Mouse (Mus musculus) spleen, postnatal 10 days (tissue): ENCODE measurements around the gene Nek2.

Source experiments
- DNase-seq, 2 experiments: peaks; one replicate each; pipeline ENCODE4 v3.0.0; 2021 to 2022; ENCODE audit warnings: low spot score in 2 of 2

The Nek2 gene

DNA sequence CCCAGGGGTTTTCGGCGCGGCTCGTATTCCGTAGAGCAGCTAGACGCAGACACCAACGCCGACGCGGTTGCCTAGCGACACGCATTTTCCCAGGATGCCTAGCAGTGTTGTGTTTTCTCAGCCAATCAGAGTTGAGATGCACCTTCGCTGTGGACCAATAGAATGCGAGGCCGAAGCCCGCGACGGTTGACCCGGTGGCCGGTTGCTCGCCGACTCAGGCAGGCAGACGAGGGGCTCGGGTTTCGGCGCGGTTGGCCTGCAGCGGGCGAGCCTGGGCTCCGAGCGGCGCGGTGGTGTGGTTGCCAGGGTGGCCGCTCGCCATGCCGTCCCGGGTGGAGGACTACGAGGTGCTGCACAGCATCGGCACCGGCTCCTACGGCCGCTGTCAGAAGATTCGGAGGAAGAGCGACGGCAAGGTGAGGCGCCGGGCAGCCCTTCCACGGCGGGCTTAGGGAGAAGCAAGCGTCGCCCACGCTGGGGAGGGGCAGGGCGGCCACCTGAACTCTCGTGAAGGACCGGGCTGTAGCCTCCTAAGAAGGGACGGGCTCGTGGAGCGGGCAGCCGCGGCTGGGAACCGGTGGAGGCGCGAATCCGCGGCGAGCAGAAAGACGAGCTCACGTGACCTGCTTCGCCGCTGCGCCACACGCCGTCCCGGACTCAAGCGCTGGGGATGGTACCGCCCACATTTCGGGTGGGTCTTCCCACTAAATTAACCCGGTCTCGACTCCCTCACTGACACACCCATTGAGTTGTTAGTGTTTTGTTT lies at the start of gene Nek2:
Nek2 (plus strand) TSS at position 119 of the 766 bp plus-strand sequence.
- peak; percentile 93 to 98 for DNase-seq

DNA sequence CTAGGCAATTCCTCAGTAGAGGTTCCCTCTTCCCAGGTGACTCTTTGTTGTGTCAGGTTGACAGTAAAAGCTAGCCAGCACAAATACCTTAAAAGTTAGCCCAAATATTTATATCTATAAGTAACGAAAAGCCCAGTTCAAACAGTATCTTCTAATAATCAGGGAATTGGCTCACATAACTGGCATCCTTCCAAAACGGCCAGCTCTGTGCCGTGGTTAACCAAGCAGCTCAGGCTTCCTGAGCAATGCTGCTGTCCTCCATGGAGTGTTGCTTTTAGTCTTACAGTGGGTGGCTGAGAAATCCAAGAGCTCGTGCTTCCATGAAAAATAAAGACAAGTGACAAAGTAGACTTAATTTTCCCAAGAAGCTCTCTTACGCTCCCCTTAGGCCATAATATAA lies 47.1 kb upstream of the Nek2 start:
- no peak for DNase-seq

DNA sequence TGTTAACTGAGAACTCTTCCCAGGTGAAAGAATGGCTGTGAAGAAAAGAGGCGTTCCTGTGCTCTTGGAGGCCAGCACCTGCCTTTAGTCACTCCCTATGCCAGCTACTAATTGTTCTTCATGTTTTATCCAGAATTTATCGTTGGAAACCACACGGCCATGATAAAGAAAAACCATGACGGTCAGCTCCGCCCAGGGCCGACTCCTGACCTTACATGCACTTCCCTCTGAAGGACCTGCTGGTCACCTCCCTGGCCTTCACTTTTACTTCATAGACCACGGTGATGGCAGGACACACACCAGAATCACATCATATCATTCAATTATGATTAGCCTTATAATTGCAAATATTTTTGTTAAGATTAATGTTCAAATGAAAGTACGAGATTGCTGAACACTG lies 46.1 kb upstream of the Nek2 start:
- DNase-seq, result no peak

DNA sequence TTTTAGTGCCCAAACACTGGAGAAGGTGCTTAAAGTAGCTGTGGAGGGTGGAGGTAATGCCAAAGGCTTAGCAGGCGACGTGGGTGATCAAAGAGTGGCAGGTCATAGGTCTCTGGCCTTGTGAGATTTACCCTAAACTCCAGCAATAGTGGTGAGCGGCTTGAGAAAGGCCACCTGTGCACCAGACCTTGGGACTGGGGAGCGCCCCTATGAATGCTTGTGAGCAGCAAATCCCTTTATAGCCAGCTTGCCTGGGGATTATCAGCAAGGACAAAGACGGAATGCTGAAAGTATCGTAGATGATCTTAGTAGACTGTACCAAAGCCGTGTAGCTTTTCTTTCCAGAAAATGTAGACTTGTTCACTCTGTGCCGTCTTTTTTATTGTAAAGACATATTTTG lies 43.7 kb upstream of the Nek2 start:
- no peak for DNase-seq

DNA sequence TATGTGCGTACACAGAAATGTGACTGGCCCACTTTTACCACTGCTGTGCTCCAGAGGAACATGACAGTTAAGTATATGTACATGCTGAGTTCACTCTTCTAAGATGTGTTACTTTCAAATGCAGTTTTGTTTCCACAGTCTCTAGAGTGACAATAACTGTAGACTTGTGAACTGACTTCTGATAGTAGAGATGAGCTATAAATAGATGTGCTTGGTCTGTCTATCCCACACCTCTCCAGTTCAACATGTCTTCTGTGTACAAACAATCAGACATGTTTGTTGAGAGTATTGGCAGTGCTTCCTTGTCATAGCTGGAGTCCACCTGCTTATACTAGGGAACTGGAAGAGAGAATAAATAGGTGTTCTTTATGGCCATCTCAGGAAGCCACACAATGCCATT lies 40.8 kb upstream of the Nek2 start:
- DNase-seq, result no peak

DNA sequence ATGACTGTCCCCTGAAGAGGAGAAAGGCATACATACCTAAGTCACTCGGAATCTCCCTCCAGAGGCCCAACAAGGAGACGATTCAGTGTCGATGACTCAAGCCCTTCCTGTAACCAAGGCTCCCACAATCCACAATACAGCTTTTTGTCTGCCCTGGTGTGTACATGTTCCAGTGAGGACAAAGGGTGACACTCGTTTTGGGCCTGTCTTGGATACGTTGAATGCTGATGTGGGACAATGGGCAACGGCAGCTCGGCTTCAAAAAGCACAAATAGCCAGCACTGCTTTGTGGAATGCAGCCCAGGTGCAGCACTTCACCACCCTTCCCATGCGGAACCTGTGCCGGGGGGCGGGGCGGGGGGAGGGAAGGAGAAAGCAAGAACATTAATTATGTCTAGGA lies 36.1 kb upstream of the Nek2 start:
- DNase-seq, result no peak

DNA sequence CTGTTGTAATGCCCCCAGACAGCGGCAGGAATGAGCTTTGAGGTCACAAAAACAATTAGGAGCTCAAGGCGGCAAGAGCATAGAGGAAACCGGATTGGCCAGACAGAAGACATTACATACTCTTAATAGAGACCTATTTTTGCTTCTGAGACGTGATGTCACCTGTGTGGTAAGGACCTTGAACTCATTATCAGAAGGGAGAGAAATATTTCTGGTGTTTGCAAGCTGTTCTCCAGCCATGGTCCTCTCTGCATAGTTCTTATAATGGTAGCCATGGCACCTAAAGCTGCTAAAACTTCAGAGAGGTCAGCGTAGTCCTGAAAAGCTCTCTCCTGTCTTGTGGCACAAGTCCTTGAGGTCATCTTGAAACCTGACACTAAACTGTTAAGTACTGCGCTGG lies 35.0 kb upstream of the Nek2 start:
- DNase-seq, result no peak

DNA sequence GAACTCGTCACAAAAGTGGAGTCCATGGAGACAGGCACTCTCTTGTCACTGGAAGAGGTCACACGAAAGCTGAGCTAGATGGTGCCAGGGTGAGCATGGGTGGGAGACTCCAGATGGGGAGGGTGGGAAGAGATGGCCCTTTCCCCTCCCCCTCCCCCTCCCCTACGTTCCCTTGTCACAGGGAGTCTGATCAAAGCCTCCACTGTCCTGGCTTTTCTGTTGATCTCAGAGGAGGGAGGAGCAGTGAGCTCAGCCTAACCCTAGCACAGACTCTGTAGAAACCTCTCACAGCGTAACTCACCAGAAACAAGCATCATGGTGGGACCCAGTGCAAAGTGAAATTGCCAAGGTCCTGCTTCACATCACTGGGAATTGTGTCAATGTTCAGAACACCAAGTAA lies 33.9 kb upstream of the Nek2 start:
- DNase-seq, result no peak

DNA sequence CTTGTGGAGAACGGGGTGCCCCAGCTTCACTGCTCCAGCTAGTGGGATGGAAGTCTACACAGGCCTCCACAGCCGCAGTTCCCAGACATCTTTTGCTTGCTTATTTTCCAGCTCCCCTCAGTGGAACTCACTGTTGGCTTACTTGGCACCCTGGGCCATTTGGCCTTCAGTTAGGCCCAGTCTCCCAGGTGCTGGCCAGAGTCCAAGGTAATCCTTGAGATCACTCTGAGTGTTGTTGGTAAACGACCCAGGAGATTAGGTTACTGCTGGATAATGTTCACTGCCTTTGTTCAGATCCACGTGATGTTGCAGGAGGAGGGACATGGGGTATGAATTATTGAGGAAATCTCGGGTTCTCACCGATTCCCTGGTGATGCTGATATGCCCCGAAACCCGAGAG lies 28.3 kb upstream of the Nek2 start:
- DNase-seq, result no peak

DNA sequence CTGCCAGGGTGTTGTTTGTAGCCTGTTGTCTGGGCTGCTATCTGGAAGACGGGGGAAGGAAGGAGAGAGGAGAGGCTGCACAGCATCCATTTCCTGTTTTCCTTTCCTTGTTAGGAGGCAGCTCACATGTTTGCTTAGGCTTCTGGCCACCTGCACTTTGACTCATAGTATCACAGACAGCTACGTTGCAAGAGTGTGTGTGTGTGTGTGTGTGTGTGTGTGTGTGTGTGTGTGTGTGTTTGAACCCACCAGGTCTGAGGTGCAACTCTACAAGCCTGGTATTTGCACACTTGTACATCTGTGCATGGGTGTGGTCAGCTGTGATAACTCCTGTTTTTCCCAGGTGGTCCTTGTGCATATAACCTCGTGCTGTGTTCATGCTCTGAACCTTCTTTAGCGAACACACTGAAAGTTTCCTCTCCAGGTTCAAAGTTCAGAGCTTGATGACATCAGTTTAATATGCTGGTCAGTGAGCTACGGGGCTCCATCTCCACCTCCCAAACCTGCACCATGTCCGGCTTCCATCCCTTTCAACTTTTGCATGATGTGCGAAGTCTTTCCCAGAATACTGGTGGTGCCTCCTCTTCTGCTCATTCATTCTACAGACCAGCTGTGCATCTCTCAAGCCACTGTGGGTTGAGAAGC lies 27.2 kb upstream of the Nek2 start:
- DNase-seq, result no peak

DNA sequence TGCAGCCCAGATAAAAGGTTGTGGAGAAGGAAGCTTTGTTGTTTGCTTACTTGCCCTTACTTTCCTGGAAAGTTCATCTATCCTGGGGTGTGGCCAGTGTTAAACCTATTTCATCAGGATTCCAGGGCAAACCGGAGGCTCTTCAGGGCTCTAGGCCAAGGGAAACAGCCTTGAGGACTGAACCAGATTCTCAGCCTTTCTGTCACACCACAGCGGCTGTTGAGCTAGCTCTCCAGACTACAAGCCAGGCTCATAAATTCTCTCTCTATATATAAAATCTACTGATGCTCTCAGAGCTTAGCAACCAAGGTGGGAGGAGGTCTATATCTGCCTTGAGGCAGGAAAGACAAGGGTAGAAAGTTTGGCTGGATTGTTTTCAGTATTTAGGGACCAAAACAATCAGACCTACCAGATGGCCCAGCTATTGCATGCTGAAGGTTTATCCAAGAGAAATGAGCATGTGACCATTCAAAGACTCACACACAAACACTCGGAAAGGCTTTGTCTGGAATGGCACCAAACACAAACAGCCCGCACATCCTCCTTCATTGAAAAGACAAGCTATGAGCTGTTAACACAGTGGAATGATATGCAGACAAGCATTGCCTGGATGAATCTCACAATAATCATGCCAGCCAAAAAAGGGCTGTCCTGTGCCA lies 24.9 kb upstream of the Nek2 start:
- DNase-seq, result no peak

DNA sequence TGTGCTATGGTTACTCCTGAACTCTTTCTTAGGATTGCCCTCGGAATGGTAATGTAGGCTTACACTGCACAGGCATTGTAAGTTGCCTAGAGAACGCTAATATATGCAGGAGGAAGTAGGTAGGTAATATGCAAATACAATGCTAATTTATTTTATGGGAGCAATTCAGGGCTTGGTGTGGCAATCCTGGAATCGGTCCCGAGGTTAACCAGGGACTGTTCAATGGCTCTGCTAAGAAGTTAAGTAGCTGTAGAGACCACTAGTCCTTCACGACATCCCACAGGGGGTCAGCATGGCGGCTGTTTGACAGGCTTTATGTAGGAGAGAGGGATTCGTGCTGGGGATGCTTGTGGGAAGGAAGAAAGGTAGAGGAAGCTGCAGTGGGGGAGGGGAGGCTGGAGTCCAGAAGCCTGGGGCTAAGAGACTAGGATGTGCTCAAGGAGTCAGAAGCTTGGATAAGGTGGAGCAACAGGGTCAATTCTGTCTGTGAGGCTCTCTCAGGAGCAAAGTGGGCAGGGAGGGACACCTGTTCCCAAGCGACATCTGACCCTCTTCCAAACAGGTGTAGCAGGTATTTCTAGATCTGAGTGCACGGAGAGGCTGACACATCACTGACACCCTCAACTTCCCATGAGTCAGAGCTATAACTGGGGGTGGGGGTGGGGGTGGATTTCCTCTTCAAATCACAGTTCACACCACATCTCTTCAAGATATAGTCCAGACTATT lies 19.0 kb upstream of the Nek2 start:
- no peak for DNase-seq

DNA sequence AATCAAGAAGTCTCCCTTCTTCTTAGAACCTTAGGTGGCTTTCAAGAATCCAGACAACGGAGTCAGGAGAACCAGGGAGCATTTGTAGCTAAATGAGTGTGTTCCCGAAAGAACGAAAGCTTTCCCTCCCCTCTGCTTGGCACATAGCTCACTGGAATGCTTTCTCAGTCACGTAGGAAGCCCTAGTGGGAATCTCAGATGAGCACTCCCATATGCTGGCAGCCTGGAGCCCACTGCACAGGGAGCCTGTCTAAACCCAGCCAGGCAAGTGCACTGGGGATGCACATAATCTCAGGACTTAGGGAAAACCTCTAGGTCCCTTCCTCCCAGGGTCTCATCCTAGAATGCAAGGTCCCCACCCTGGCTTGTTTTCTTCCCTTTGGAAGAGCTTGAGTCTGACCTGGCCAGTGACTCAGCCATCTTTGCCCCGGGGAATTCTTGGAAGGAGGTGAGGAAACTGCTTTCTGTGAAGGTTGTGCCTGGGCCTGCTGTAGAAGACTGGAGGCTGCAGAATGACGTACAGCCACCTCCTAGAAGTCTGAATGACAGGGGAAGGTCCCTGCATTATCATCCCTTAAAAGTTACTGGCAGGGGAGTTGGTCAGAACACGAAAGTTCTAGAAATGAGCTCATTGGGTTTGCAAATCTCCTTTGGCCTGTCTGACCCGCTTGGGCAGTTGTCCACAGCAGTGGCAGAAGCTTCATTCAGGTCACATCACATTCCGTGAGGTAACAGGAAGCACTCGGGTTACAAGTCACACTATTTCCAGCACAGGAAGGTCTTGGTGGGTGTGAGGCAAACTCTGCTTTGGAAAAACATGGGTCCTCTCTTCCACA lies 18.2 kb upstream of the Nek2 start:
- no peak for DNase-seq

DNA sequence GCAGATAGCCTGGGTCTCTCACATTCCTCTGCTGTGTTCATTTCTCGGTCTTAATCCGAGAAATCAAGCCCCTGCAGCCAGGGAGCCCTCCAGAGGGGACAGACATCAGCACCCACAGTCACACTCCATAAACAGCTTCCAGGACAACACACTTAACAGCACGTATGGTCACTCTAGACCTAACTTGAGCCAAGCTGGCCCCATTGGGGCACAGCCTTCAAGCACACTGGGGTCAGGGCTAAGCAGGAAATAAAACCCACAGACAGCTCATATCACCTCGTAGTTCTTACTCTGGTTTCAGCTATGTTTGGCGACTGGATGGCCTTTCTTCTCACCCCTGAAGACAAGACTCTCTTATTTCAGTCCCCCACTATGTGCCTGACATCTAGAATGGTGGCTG lies 16.5 kb upstream of the Nek2 start:
- no peak for DNase-seq

DNA sequence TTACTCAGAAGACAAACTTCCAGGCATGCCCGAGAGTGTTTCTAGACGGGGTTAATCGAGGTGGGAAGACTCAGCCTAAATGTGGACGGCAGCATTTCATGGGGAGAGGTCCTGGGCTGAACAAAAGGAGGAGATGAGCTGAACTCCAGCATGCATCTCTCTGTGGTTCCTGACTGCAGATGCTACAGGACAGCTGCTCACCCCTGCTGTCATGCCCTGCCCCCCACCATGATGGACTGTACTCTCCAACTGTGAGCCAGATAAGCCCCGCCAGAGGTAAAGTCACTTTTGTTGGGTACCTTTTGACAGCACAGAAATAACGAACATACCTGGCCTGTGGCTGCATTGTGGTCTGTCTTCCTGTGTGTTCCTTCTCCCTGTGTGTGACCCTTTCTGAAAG lies 15.5 kb upstream of the Nek2 start:
- no peak for DNase-seq

DNA sequence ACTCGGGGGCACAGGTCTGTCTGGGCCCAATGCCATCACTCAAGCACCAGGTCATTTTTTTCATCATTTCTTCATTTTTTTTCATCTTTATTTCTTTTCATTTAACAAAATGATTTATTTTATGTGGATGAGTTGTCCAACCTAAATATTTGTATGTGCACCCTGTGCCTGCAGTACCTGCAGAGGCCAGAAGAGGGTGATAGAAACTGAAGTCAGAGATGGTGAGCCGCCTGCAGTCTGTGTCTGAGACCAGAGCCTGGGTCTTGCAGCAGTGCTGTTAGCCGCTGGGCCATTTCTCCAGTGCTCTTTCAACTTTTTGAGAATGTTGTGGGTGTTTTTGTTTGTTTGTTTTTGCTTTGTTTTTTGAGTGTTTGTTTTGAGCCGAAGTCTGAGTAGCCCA lies 14.5 kb upstream of the Nek2 start:
- DNase-seq, result peak in 1 of 2 experiments; percentile 47

DNA sequence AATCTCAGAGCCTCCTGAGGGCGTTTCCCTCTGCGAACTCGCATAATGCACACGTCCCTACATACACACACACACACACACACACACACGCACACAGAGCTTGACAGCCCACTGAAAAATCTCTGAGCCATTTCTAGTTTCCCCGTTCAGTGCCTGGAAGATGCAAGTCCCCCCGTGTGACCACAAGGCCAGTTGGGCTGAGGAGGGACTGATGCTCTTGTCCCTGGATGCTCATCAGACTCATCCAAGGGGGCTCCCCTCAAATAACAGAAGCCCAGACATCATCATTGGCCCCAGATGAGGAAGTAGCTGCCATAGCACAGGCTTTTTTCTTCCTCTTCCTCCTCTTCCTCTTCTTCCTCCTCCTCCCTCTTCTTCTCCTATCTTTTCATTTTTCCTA lies 13.3 kb upstream of the Nek2 start:
- DNase-seq, result no peak

DNA sequence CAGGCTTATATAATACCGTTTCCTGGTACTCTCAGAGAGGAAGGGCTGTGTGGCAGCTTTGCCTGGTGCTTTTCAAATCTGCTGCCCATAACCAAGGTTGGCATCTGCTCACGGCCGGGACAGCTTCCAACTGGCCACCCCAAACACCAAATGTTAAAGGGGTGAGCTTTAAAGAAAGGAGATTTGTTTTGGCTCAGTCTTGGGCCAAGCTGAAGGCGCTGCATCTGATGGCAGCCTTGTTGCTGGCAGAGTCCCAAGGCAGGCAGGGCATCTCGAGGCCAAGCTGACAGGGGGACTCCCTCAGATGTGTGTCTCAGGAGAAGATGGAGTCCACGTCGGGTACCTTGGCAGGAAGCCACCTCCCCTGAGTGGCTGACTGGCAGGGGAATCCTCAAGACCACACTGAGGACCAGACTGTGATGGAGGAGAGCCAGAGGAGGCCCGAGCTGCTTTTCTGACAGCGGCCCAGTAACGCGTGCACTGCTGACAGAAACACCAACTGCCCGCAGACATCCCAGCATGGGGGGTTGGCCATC lies 12.5 kb upstream of the Nek2 start:
- DNase-seq, result no peak

DNA sequence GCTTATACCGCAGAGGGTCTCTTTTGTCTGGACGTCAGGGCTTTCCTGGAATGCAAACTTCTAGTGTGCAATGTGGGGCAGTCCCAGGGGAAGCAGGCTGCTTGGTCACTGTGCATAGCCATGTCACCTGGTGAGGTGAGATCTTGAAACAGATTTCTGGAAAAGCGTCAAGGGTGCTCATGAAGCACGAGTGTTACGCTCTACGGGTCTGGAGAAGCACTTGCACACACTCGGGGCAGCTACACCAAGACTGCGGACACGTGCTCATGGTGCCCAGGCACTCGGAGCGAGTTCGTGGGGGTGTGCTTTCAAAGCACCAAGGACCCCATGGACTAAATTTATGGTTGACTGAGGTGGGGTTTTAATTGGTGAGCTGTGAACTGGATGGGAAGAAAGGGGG lies 9.5 kb upstream of the Nek2 start:
- DNase-seq, result no peak

DNA sequence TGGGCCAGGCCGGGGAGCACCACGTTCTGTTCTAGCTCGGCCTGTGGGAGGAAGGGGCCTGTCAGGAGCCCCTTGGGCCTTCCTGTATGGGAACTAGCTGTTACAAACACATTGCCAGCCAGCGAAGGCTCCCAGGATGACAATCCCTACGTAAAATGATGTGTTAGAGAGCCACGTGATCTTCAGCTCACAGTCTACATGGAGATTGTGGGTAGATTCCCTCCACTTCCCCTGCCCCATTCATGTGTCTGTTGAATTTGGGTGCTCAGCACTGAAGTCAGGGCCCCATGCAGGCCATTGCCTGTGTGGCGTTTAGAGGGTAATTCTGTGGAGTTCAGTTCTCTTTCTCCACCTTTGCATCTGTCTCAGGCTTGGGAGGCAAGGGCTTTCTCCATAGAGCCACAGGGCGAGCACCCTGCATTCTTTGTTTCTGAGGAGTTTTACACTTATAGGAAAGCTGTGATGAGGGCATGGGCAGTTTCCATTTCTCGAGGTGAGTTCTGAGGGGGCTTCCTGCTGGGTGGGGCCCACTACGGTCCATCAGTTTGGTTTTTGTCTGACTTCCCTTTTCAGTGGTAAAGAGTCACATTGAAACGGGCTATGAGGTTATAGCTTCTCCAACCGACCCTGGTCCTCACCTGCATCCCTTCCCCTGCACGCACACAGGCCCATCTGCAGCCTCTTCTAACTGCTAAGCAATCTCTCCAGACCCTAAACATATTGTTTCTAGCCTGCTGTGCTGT lies 8.1 kb upstream of the Nek2 start:
- DNase-seq, result peak; percentile 27 to 60

DNA sequence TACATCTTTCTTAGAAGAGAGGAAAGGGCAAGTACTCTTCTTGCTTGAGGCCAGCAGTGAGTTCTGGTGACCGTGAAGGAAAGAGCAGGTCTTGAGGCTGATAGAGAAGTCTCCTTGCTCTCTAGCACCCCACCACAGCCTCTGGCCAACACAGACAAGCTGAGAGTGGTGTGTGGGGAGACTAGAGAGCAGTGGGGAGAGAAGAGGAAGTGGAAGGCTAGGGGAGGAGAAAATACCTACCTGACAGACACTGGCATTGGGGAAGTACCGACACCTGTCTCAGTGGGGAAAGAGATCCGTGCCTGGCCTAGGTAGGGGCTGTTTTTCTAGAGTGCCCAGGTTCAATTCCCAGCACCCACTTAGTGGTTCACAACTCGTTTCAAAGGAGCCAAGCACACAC lies 7.0 kb upstream of the Nek2 start:
- peak in 1 of 2 experiments; percentile 63 for DNase-seq
